Mouse (Mus musculus) G1E (cell line): ENCODE results near the gene Ehd1.

Experiments used
- CTCF ChIP-seq: IDR thresholded peaks from 2 replicates; pipeline ENCODE4 v1.5.1; 2012; ENCODE audit warnings: low read depth, low read length, inconsistent platforms, mixed read lengths
- TAL1 ChIP-seq: conservative IDR thresholded peaks from 2 replicates; pipeline ENCODE4 v1.6.1; 2012; ENCODE audit warnings: low read depth, low read length, inconsistent platforms, mixed read lengths

DNA sequence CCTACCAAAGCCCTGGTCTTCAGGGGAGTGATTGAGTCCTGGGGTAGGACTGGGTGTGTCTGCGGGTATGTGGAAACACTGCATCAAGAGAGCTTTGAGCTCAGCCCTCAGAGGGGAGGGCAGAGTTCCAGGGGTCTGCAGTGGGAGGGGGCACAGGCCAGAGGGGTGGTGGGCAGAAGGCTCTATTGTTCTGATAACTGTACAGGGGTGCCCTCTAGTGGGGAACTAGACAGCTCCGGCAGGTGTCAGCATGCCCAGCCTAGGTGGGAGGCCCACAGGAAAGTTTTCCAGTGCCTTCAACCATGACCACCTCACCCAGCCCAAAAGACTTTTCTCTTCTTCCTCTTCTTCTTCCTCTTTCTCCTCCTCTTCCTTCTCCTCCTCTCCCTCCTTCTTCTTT, 16.1 kb upstream of the Ehd1 start:
- TF ChIP-seq CTCF (no peak; the same call in 1 of the 2 replicates), TAL1 (no peak)
